Mouse (Mus musculus) monocyte, adult 5-6 weeks (primary cell): ENCODE measurements at regions not wholly inside any gene's neighbourhood (a gene's known extent, or its start where the extent isn't known, plus 50 kb on each side); places are given as distances from the start of the nearest gene placed in this dataset.

ENCODE experiments used
- ATAC-seq: fragments of 153-309, 156-312 bp; replicated peaks from 2 replicates; pipeline ENCODE4 v1.8.0; 2017; ENCODE audit warnings: mild to moderate bottlenecking; ENCODE audit not compliant: low TSS enrichment, insufficient number of reproducible peaks, severe bottlenecking, poor library complexity, low FRiP score

DNA sequence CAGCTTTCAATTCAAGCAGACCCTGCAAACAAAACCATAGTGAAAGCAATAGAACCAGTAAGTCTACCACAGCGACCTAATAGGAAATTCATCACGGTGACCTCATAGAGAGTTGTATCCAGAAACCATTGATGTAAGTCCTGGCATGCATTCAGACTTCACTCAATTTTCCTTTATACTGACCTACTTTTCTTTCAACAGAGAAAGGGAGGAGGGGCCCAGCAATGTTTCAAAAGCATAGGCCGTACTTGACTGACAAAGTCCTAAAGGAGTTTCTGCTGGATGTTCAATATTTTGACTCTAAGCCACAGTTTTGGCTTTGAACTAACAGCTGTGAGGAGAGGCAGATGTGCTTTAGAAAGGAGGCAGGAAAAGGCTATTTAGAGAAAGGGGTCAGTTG, 88.4 kb downstream of the AI593442 start:
- no peak for ATAC-seq

- no peak for ATAC-seq
These were observed 105.5 kb downstream of the AI593442 start for GRCm38 (mm10) chr9:52574066-52574465.

GRCm38 (mm10) chr9:52551577-52552281, 127.9 kb downstream of the AI593442 start:
- no peak for ATAC-seq

DNA sequence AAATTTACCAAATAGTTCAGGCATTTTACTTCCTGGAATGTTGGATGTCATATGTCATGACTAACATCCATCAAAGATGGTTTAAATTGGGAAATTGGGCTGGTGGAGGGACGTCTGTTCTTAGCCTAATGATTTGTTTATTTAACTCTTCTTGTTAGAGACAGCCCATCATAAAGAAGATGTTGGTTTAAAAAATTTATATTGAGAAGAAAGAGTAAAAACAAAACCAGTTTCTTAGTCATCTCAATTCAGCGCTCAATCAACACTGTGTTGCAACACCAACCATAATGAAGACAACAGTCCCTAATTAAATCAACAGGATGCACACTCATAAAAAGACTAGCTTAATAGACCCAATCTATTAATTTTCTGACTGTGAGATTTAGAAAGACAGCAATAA, 133.5 kb downstream of the AI593442 start:
- ATAC-seq, result no peak

- ATAC-seq, result no peak
These were observed 140.5 kb downstream of the AI593442 start for GRCm38 (mm10) chr9:52539086-52539485.

GRCm38 (mm10) chr9:52529444-52529915, 150.1 kb downstream of the AI593442 start:
- ATAC-seq, result no peak

DNA sequence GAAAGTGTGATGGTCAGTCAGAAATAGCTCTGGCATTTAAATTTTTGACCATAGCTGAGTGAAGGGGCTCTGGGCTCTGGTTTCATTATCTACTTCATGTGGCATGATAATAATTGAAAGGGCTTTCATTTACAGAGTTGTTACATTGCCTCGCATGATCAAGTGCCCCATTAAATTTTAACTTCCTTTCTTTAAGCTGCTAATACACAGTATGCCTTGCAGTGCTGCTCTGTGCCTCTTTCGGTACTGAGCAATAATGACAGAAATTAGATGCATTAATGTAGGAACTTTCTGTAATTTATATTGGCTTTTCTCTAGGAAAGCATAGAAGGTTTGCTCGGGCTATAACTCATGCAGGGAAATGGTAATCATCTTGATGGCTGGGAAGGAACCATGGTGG, 179.1 kb downstream of the AI593442 start:
- no peak for ATAC-seq

- ATAC-seq, result no peak
These were observed 183.9 kb downstream of the AI593442 start for GRCm38 (mm10) chr9:52495483-52496270.

DNA sequence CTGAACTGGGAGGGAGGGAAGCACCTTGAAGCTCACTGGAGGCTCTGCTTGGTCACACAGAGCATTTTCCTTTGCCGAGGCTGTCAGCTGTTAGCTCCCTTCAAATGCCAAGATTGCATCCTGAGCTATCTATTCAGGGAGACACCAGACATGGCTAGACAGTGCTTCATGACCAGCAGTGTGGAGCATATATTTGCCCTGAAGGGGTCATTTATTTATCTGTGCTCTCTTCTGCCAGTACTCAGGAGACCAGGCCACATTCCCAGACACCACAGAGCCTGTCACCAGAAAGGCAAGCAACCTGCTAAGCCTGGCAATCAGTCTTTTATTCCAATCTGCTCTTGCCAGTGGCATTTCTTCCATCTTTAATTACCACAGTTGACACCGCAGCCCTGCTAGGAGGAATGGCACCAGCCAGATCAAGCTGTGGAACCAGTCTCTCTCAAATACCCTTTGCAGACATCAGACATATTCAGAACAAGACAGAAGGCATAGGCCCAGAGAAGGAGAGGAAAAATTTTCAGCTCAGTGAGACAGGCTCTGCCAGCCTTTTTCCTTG, 186.6 kb downstream of the AI593442 start:
- no peak for ATAC-seq

DNA sequence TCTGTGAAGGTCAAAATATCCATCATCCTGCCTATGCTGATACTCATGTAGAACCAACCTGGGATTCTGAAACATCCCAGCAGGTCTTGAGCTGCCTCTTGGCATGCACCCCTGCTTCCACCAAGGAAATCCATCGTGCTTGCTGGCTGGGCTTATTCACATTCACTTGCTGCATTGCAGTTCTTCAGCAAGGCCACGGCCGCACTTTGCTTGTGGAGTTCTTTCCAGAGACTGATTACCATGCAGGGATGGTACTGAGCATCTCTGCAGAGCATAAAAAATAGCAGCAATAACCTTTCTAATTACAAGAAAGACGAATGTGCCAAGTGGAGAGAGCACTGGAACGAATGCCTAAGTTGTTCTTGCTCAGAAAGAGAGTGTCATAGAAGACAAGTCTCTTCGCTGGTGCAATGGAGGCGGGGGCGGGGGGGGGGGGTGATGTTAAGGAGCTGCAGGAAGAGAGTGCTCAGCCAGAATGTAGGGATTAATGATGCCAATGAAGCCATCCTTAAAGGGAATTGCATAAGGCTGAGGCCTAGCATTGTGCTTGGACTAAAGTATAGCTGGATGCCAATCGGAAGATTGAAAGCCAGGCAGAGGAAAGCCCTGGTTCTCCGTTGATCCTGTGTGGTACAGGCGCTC, 205.9 kb downstream of the AI593442 start:
- ATAC-seq, result no peak

DNA sequence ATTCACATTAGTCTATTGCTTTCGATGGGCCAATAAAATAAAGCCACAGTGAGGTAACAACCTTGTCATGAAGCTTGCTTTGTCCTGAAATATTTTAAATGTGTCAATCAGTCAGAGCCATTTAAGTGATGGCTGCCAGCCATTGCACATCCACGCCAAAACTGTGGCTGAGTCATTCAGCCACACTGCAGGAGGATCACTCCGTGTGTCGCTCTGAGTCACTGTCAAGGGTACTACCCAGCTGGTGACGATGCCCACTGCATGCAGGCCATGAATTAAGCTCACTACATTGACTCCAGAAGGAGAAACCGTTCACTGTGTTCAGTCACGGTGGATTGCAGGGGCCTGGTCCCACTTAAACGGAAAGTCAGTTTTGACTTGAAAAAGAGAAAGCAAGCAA, 206.7 kb downstream of the AI593442 start:
- no peak for ATAC-seq

GRCm38 (mm10) chr9:52458518-52458917, 221.1 kb downstream of the AI593442 start:
- ATAC-seq, result no peak

- ATAC-seq, result no peak
These were observed 225.1 kb downstream of the AI593442 start for GRCm38 (mm10) chr9:52454445-52454844.

- no peak for ATAC-seq
These were observed 227.8 kb downstream of the AI593442 start for GRCm38 (mm10) chr9:52451792-52452191.

GRCm38 (mm10) chr9:52448245-52448644, 231.3 kb downstream of the AI593442 start:
- ATAC-seq, result no peak

DNA sequence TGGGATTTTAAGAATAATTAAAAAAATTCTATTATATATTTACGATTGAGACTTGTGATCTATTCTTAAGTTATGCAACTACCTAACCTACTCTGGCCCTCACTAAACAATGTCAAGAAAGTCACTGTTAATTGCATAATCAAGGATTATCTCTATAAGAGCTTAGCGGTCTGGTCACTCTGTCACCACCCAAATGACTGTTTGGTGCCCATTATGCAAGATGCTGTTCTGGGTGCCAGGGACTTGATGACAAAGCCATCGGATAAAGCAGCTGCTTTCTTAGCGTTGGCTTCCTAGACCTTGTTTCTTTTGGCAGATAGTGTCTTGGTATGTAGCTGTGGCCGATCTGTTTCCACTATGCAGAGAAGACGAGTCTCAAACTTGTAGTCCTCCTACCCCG, 236.4 kb downstream of the AI593442 start:
- no peak for ATAC-seq

DNA sequence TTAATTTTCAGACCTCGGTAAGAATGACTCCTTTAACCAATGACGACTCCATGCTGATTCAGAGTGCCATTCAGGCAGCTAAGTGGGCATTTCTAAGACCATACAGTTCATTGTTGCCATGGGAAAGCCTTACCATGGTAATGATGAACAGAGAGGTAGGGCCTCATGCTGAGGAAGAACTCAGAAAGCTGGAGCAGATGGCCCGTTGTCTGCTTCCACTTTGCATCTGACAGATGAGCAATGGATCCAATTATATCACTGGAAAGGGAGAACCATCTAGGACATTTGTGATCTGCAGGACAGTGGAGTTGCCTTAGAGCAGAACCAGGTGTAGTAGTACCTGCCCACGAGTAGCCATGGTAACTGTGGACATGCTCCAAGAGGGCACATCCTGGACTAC, 245.4 kb downstream of the AI593442 start:
- ATAC-seq, result no peak

GRCm38 (mm10) chr9:52425413-52425812, 254.2 kb downstream of the AI593442 start:
- ATAC-seq, result no peak

DNA sequence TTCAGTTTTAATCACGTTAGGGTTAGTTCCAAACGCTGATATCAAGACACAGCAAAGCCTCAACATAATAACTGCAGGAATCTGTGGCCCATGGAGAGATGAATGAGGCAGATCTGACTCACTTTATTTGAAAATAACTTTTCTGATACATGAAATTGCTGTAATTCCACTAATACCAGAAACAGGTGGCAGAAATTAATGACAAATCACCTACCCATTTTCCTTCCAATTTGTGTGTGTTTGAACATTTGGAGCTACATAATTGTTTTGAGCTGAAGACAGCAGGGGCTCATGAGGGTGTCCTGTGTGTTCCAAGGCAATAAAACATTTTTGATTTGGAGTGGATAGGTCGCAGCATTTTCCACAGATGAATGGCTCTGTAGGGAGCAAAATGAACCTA, 254.2 kb upstream of the Zc3h12c start:
- ATAC-seq, result no peak
